Mouse (Mus musculus): ENCODE results near the gene Dbt. TPM values are rescaled to one million over a fixed set of nuclear protein-coding genes. Genes with fewer than 3 reads are reported as not detected.

Dbt gene
- total and polyA plus RNA-seq, 2 experiments from 2014 or later: 9.7 to 13.8 TPM

DNA sequence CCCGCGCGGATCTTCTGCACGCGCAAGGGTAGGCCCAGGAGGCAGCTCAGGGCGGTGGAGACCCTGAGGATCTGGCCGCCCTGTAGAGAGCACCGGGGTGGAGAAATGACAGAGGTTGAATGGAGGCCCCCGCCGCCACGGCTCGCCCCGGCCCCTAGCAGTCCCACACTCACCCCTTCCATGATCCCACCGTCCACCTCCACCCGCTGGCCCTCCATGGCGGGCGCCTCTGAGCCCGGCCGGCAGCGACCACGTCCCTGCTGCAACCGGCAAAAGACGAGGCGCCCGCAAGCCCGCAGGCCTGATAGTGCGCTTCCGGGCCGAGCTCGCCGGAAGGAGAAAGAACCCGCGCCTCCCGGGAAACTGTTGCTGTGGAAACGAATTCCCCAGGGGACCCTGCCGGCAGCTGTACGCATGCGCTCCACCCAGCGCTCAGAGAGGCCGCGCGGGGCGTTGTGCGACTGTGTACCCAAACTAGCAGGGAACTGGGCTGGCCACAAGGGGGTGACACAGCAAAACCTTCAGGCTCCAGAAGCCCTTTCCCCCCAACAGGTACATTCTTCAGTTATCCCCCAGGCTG is 5.0 kb upstream of the Dbt start, which contains the start of gene Rtca:
Gene Rtca, minus strand, starts transcription at position 437 of the 580 bp plus-strand sequence.
- Histone ChIP-seq H3K27ac (peak within 1 kb of the TSS; percentile 78), H3K4me1 (ENCODE audit: insufficient read depth, low read length) (peaks cover 11% of the 10 kb centered on the region), H3K9ac (replicated peaks; ENCODE audit: low read length) (peak within 1 kb of the TSS; percentile 88), H3K4me2 (ENCODE audit: low read depth, low read length) (peak within 1 kb of the TSS; percentile 83), H3K36me3 (ENCODE audit: insufficient read depth, low read length) (peaks cover 11% of the 10 kb centered on the region; the same call in 1 of the 2 replicates), H3K4me3 (ENCODE audit: low read length) (peak within 1 kb of the TSS; percentile 85), H3K27me3 (ENCODE audit: insufficient read depth, low read length) (no peaks in the 10 kb centered on the region), H3K9me3 (ENCODE audit: low read length) (no peaks in the 10 kb centered on the region)
- ATAC-seq (peak; percentile 95), DNase-seq (ENCODE audit: low spot score) (peak; percentile 99)
- peak; percentile 95 for TF ChIP-seq CTCF (IDR thresholded peaks at IDR 0.05; ENCODE audit: low read depth)
- 0% methylated on average over 43 of the region's 44 CpGs for WGBS

GRCm38 (mm10) chr3:116512151-116512903 is 543 bp upstream of the Dbt start:
- no peaks in the 10 kb centered on the region for H3K9me3 ChIP-seq (ENCODE audit: low read length)
- peak overlapping the region; percentile 69 for H3K4me3 ChIP-seq (ENCODE audit: low read length)
- H3K27me3 ChIP-seq (ENCODE audit: insufficient read depth, low read length): no peaks in the 10 kb centered on the region
- H3K9ac ChIP-seq (replicated peaks; ENCODE audit: low read length): peak overlapping the region; percentile 60; the same call in 1 of the 2 replicates
- WGBS: 45% methylated on average over 12 of the region's 12 CpGs
- no peaks in the 10 kb centered on the region for H3K36me3 ChIP-seq (ENCODE audit: insufficient read depth, low read length)
- no peak overlapping the region for H3K27ac ChIP-seq
- H3K4me2 ChIP-seq (ENCODE audit: low read depth, low read length): peak overlapping the region; percentile 83
- ATAC-seq (peak; percentile 68), DNase-seq (ENCODE audit: low spot score) (peak; percentile 67)
- TF ChIP-seq CTCF (IDR thresholded peaks at IDR 0.05; ENCODE audit: low read depth): peak; percentile 56
- no peaks in the 10 kb centered on the region for H3K4me1 ChIP-seq (ENCODE audit: insufficient read depth, low read length)

DNA sequence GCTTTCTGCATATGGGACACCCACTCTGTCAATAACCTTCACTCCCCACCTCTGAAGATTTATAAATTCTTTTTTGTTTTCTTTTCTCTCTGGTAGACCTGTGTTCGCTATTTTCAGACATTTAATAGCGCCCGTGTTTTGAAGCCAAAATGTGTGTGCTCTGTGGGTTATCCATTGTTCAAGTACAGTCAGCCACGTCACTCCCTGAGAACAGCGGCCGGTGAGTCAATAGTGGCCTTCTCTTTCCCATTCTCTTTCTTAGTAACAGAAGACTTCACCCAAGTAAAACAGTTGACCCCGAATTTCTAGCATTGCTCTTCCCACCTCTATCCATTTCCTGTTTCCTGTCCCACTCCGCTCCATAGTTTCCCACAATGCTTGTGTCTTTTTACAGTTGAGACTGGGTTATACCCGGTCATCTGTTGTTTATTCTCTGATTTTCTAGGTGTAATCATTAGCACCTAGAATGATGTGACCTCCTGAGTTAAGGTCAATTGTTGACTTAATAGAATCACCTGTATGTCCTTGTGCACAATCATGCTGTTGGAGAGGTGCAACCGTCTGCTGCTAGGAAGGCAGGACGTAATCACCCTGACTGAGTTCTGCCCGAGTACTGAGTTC is 7.4 kb downstream of the Dbt start:
- DNase-seq (ENCODE audit: low spot score): no peak
- H3K27me3 ChIP-seq (ENCODE audit: insufficient read depth, low read length): no peaks in the 10 kb centered on the region
- TF ChIP-seq CTCF (IDR thresholded peaks at IDR 0.05; ENCODE audit: low read depth): no peak

DNA sequence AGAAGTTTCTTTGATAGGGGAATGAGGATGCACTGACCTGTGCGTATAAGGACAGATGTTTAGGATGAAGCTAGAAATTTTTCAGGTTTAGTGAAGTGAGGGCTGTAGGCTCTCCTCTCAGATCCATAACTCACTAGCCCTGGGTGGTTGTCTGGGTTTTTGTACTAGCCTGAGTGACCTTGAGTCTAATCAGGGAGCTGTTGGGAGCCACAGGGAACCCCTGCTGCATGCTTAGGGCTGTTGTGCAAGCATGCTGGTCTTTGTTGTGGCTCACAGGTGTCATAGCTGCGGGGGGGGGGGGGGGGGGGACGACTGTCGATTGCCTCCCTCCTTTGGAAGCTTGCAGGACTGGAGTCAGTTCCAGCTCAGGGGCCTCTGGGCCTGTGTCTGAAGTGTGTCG is 16.9 kb downstream of the Dbt start:
- H3K4me3 ChIP-seq (ENCODE audit: low read length): no peak overlapping the region
- no peak for TF ChIP-seq CTCF (IDR thresholded peaks at IDR 0.05; ENCODE audit: low read depth)
- H3K27me3 ChIP-seq (ENCODE audit: insufficient read depth, low read length): no peaks in the 10 kb centered on the region
- H3K9me3 ChIP-seq (ENCODE audit: low read length): no peaks in the 10 kb centered on the region
- no peak for ATAC-seq
- H3K36me3 ChIP-seq (ENCODE audit: insufficient read depth, low read length): 0 out of 2 replicates have a peak, but pooled peaks cover 11% of the 10 kb centered on the region
- H3K4me1 ChIP-seq (ENCODE audit: insufficient read depth, low read length): no peaks in the 10 kb centered on the region
- no peak overlapping the region for H3K4me2 ChIP-seq (ENCODE audit: low read depth, low read length)
- DNase-seq (ENCODE audit: low spot score): no peak
- H3K9ac ChIP-seq (replicated peaks; ENCODE audit: low read length): no peak overlapping the region
- no peak overlapping the region for H3K27ac ChIP-seq
- 58% methylated on average over 4 of the region's 5 CpGs for WGBS

More for the DNA sequence above, 7.4 kb downstream of the Dbt start:
- no peak for ATAC-seq
- Histone ChIP-seq H3K4me1 (ENCODE audit: insufficient read depth, low read length) (no peaks in the 10 kb centered on the region), H3K27ac (no peak overlapping the region), H3K36me3 (ENCODE audit: insufficient read depth, low read length) (0 out of 2 replicates have a peak, but pooled peaks cover 4% of the 10 kb centered on the region), H3K9me3 (ENCODE audit: low read length) (no peaks in the 10 kb centered on the region), H3K9ac (replicated peaks; ENCODE audit: low read length) (no peak overlapping the region), H3K4me3 (ENCODE audit: low read length) (no peak overlapping the region), H3K4me2 (ENCODE audit: low read depth, low read length) (no peak overlapping the region)
- 76% methylated on average over 12 of the region's 12 CpGs for WGBS

DNA sequence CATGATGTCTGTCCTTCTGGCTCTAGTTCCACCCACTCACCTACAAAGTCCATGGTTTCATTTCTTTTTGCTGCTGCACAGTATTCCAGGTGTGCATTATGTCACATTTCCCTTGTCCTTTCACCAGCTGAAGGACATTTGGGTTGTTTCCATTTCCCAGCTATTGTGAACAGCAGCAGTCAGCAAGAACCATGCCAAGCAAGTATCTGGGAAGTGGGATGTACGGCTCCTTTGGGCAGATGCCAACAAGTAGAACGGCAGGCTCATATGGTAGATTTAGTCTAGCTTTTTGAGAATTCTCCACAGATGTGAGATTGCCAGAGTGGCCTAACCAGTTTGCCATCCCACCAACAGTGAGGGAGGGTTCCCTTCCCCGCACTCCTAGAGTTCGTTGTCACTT is 18.0 kb downstream of the Dbt start:
- Histone ChIP-seq H3K9me3 (ENCODE audit: low read length) (no peaks in the 10 kb centered on the region), H3K4me1 (ENCODE audit: insufficient read depth, low read length) (no peaks in the 10 kb centered on the region), H3K4me3 (ENCODE audit: low read length) (no peak overlapping the region), H3K27ac (no peak overlapping the region), H3K27me3 (ENCODE audit: insufficient read depth, low read length) (no peaks in the 10 kb centered on the region), H3K4me2 (ENCODE audit: low read depth, low read length) (no peak overlapping the region), H3K9ac (replicated peaks; ENCODE audit: low read length) (no peak overlapping the region), H3K36me3 (ENCODE audit: insufficient read depth, low read length) (peaks cover 19% of the 10 kb centered on the region; the same call in 1 of the 2 replicates)
- ATAC-seq: no peak
- no peak for TF ChIP-seq CTCF (IDR thresholded peaks at IDR 0.05; ENCODE audit: low read depth)
- peak; percentile 22 for DNase-seq (ENCODE audit: low spot score)
- WGBS: 56% methylated on average over 4 of the region's 4 CpGs

DNA sequence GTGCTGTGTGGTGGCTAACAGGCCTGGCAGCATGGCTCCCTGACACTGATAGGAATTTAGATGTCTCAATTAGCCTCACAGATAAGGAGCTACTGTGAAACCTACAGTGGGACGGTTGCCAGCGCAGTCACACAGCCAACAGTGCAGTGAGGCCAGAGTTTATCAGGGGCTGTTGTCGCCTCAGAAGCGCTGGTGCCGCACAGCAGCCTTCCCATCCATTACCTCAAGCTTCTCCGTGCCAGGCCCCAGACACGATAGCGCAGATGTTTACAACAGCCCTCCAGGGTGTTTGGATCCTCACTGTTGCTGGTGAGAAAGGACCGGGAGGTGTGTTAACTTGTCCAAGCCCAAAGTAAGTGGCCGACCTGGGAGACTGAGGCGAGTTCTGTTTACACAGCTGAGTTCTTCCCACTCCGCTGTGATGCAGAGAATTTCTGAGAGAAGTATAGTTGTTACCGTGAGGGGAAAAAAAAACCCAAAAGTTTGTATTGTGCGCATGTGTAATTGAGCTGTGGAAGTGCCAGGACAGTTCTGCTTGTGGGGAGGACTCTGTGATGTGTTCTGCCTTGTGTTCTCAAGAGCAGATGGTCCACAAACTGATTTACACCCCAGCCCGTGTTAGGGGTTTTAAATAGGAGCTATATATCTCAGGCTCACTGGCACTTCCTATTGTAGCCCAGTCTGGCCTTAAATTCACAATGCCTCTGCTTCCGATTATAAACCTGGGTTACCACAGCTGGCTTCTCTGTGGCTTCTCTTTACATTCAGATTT is 23.7 kb downstream of the Dbt start:
- H3K27ac ChIP-seq: no peak overlapping the region
- ATAC-seq: no peak
- no peak for TF ChIP-seq CTCF (IDR thresholded peaks at IDR 0.05; ENCODE audit: low read depth)
- H3K36me3 ChIP-seq (ENCODE audit: insufficient read depth, low read length): peaks cover 33% of the 10 kb centered on the region; the same call in 1 of the 2 replicates
- H3K4me1 ChIP-seq (ENCODE audit: insufficient read depth, low read length): no peaks in the 10 kb centered on the region
- 56% methylated on average over 16 of the region's 16 CpGs for WGBS
- no peaks in the 10 kb centered on the region for H3K27me3 ChIP-seq (ENCODE audit: insufficient read depth, low read length)
- H3K4me3 ChIP-seq (ENCODE audit: low read length): no peak overlapping the region
- no peaks in the 10 kb centered on the region for H3K9me3 ChIP-seq (ENCODE audit: low read length)
- H3K9ac ChIP-seq (replicated peaks; ENCODE audit: low read length): no peak overlapping the region
- peak; percentile 6 for DNase-seq (ENCODE audit: low spot score)
- H3K4me2 ChIP-seq (ENCODE audit: low read depth, low read length): no peak overlapping the region
